Mouse (Mus musculus): ENCODE results near the gene Tmprss9.

DNA sequence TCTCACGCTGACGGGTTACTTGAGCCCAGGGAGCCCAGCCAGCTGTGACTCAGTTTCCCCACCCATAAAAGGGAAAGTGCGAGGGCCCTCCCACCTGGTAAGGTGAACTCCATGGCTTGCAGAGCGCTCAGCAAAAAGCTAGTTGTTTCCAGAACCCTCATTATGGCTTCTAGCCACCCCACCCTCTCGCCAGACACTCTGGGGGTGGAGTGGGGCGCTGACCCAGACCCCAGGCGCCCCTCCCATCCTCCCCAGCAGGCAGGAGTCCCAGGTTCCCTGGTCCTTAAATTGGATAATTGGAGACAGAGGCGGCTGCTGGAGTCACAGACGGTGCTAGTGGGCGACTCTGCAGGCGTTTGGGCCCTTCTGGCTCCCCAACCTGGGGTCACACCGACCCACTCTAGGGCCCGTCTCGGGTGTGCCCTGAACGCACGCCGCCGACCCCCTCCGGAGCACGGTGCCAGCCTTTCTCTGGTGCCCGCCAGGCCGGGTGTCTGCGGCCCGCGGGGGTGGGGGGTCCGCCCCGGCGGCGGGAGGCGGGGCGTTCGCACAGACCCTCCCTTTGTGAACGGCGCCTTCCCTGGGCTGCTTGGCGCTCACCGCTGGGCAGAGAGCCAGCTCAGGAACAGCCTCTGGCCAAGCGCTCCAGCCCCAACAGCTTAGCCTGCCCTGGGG is 64.6 kb downstream of the Tmprss9 start:
- TF ChIP-seq CTCF (IDR thresholded peaks at IDR 0.05; ENCODE audit: low read depth, low read length) (no peak), POLR2A (IDR thresholded peaks at IDR 0.05; ENCODE audit: extremely low read depth, insufficient read depth, low read length) (no peak)

Data from liver, adult 2 months (tissue).